Mouse (Mus musculus): ENCODE results near the gene Flt3.

- TF ChIP-seq POLR2A (IDR thresholded peaks at IDR 0.05; ENCODE audit: control insufficient read depth in 1 of 2, insufficient read depth in 1 of 2, low read depth in 1 of 2, low read length in 2 of 2, poor library complexity in 1 of 2) (no peak), SIN3A (IDR thresholded peaks at IDR 0.05; ENCODE audit: low read length) (no peak), ZKSCAN1 (IDR thresholded peaks at IDR 0.05; ENCODE audit: low read depth, low read length) (no peak), EP300 (IDR thresholded peaks at IDR 0.05; ENCODE audit: low read depth in 1 of 2, low read length in 2 of 2) (peak in 1 of 2 experiments; percentile 12; a peak in 1 of 4 replicates), CTCF (IDR thresholded peaks at IDR 0.05 in 2 of 3, conservative IDR thresholded peaks at IDR 0.05 in 1 of 3; ENCODE audit: control insufficient read depth in 1 of 3, insufficient read depth in 1 of 3, low read depth in 2 of 3, low read length in 3 of 3, poor library complexity in 1 of 3, severe bottlenecking in 1 of 3) (no peak), CHD2 (IDR thresholded peaks at IDR 0.05; ENCODE audit: low read length) (no peak), GATA1 (IDR thresholded peaks at IDR 0.05; ENCODE audit: low read depth, low read length) (no peak), NRF1 (IDR thresholded peaks at IDR 0.05; ENCODE audit: insufficient read depth, low read depth, low read length, poor library complexity, severe bottlenecking) (no peak), RCOR1 (IDR thresholded peaks at IDR 0.05; ENCODE audit: low read depth, low read length) (peak; percentile 56; the same call in 1 of the 2 replicates), MEF2A (IDR thresholded peaks at IDR 0.05; ENCODE audit: extremely low read depth, insufficient replicate concordance, low read depth, low read length, poor library complexity, severe bottlenecking) (no peak), TCF12 (IDR thresholded peaks at IDR 0.05; ENCODE audit: low read depth, low read length) (no peak), POLR2AphosphoS5 (IDR thresholded peaks at IDR 0.05; ENCODE audit: borderline replicate concordance, low read depth, low read length) (no peak), ZNF384 (IDR thresholded peaks at IDR 0.05; ENCODE audit: low read depth, low read length) (no peak)
Observed at GRCm38 (mm10) chr5:147390772-147391171, 9.5 kb downstream of the Flt3 start.

Data from MEL (cell line).